Mouse (Mus musculus) 3T3-L1 (cell line): ENCODE results near the gene Psors1c2.
"Not testable (repeated sequence)": the region's sequence is repeated elsewhere in the genome, so short reads cannot be mapped to it uniquely, and the experiment has no call there.

ENCODE experiments used
- DNase-seq: peaks from one replicate; pipeline ENCODE4 v3.0.0-alpha.2; 2015; ENCODE audit warnings: low read depth, low spot score

The Psors1c2 gene

DNA sequence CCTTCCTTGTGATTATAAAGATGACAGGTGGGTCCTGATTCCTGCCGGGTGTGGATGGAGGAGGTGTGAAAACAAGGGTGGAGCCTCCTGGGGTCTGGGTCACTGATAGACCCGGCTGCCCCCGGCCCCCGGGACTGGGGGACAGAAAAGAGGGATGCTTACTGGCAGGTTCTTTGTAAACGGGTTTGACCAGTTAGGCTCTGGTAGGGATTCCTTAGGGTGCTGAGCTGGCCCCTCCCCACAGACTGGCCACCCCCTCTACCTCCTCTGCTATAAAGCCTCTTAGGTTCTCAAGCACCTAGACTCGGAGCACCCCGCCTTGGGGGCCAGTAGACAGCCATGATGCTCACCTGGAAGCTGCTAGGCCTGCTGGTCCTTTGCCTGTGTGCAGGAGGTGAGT is at the start of gene Psors1c2:
Psors1c2 (plus strand) TSS at position 301 of the 400 bp plus-strand sequence.
- no peak for DNase-seq

DNA sequence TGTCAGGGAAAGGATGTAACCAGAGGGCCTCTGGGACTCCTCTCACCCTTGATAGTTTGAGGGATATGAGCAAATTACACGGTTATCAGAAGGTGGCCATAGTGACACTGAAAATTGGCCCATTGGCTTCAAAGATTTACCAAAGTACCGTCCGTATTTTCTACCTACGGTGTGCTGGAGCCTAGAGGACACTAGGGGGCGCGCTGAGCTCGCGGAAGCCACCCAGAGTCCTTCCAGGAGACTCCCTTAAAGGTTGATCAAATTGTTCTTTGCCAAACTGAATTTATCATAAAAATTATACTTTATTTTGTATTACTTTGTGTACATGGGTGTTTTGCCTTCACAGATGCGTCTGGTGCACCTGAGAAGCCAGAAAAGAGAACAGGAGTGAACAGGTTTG is 48.9 kb upstream of the Psors1c2 start:
- peak; percentile 75 for DNase-seq

DNA sequence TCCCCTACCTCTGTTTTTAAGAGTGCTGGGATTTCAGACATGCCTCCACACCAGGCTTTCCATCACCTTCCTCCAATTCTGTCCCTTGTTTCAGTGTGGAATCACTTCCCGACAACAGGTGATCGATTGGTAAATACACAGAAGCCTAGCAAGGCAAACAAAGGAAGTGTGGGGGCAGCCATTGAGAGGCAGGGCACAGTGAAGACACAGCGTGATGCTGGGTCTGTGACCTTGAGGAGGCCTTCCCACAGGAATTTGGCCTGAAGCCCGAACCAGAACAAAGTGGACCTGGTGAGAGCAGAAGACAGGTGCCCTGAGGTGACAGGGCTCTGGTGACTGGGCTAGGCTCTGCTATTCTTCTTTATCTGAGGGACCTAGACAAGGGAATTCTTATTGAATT is 47.3 kb upstream of the Psors1c2 start:
- DNase-seq = no peak

DNA sequence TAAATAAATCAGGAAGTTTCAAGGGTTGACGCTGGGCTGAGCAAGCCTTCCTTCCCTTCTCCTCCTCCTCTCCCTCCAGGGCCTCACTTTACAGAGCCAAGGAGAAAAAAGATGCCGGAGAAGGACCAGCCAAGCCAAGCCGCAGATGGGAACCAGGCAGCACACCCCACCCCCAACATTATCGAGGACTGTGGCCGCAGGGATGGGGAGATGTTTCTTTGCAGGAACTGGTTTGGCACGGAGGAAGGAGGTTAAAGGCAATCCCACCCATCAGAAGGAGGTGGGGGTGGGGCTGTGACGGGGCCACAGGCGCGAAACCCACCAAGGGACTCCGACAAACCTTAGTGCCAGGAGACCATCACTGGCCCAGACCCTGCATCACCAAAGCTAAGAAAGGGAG is 46.3 kb upstream of the Psors1c2 start:
- no peak for DNase-seq

DNA sequence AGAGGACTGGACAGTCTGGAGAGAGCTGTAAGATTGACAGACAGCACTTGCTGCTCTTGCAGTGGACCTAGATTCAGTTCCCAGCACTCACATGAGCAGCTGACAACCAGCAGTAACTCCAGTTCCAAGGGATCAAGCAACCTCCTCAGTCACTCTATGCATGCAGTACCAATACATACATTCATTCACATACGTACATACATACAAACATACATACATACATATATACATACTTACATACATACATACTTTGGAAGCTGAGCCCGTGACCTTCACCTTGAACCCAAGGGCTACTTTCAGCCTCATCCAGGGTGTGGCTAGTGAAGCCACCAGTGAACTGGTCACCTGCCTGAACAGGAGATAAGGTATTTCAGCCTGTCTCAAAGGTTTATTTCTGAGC is 45.0 kb upstream of the Psors1c2 start:
- no peak for DNase-seq

DNA sequence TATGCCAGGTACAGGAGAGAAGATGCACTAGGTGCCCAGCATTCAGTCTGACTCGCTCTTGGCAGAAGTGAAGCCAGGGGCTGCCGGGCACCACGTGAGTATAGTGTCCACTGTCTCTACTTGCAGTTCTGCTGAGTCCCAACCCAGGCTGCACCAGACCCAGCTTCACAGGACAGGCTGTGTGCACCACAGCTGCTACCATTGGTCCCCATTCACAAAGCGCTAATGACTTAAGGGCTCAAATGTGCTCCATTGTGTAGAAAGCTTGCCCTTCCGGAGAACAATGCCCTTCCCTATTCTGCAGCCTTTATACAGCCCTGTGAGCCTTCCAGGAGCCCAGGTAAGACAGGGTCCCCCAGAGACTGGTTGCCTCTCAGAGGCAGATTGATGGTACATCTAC is 42.7 kb upstream of the Psors1c2 start:
- DNase-seq = no peak

DNA sequence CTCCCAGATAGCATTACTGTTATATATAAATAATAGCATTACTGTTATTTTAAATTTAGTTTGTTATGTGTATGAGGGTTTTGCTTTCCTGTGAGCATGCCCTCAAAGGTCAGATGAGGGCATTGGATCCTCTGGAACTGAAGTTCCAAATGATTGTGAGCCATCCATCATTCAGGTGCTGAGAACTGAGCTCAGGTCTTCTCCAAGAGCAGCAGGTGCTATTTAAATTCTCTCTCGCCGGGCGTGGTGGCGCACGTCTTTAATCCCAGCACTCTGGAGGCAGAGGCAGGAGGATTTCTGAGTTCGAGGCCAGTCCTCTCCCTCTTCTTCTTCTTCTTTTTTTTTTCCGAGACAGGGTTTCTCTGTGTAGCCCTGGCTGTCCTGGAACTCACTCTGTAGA is 35.9 kb upstream of the Psors1c2 start:
- DNase-seq = no peak

DNA sequence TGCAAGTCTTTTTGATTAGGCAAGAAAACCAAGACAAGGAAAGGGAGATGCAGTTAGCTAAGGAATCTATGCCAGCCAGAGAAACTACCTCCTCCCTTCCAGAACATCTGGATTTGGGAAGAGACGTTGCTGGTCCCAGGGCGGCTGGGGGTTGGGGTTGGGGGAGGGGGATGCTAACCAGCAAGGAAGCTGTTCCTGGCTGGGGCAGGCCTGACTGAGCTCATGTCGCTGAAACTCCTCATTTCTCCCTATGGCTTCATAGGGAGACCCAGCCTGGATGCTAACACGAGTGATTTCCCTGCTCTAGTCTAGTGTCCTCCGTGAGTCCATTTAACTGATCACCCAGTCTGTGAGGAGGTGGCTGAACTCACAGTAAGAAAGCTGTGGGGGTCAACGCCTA is 30.8 kb upstream of the Psors1c2 start:
- no peak for DNase-seq

DNA sequence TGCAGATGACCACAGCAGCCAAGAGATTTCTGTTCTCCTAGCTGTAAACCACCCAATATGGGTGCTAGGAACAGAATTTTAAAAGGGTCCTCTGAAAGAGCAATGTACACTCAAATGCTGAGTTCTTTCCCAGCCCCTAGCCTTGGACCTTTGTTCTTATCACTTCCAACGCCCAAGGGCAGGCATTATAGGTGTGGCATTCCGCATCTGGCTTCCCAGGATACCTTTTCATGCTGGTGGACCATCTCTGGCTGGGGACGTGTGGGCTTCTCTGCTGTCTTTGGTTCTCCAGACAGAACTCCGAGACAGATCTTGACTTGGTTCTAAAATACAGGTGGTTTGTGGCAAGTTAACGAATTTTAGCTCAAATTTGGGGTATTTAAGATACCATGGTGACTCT is 30.2 kb upstream of the Psors1c2 start:
- DNase-seq = no peak

DNA sequence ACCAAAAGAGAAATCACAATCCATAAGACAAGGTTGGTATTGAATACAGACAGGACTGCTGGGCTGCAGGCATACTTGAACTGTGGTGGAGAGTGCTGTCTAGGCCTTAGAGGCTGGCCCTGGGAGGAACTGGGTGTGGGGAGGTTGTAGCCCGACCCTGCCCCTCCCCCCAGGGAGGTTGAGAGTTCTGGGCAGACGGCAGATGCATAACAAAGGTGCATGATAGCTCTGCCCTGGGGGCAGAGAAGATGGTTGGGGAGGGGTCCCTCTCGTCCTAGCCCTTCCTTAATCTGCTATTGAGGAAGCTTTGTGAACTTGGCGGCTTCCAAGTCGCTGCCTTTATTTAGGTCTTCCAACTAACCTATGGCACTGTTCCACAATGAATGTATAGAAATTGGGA is 29.2 kb upstream of the Psors1c2 start:
- no peak for DNase-seq

DNA sequence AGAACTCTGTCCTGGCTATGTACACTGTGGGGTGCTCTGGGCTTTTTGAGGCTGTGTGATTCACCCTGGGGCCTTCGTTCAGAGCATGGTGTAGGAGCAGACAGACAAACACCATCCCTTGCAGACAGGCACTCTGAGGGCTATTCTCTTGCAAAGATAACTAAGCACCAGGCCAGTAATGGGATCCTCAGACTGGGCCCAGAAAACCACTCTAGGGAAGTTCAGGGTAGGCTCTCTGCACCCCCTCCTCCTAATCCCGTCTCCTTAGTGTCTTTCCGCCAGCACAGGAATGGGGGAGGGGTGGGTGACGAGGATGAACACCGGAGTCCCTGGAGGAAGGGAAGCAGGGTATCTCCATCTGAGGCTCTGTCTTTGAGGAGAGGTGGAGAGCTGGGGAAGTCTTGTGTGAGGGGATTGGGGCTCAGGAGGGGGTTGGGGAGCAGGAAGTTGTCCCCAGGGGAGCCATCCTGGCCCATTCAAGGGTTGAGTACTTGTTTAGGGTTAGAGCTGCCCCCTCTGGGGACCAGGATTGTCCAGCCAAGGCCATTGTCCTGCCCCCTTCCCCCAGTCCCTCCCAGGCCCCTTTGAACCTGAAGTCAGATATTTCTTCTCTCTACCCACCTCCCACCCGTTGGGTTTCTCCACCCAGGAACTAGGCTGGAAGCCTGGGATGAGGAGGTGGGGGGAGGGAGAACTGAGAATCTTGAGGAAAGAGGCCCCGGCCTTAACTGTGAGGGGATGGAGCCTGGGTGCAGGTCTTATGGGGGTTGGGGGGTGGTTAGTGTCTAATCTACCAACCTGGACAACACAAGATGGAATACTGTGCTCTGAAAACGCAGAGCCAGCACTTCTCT is 28.1 kb upstream of the Psors1c2 start:
- no peak for DNase-seq

DNA sequence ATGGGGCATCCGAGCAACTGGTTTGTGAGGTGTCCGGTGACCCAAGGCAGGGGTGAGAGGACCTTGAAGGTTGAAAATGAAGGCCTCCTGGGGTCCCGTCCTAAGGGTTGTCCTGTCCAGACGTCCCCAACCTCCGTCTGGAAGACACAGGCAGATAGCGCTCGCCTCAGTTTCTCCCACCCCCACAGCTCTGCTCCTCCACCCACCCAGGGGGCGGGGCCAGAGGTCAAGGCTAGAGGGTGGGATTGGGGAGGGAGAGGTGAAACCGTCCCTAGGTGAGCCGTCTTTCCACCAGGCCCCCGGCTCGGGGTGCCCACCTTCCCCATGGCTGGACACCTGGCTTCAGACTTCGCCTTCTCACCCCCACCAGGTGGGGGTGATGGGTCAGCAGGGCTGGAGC is 27.2 kb upstream of the Psors1c2 start, which contains the start of gene Pou5f1:
Pou5f1 (plus strand) TSS at position 243 of the 400 bp plus-strand sequence.
- DNase-seq = no peak

DNA sequence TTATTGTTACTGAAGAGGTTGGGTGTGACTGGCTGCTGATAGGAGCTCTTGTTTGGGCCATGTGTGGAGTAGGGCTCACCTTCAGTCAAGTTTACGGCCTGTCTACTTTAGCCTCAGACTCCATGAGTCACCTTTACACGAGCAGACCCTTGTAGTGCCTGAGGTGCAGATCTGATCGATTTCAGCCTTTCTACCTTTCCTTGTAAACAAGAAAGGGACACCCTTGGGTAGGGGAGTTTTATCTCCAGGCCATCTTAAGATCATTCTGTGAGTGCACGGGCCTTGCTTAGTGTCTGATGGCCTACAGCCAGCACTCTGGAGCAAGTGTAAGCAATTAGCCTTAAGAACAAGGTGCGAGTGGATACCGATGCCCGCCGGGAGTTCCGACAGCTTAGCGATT is 26.1 kb upstream of the Psors1c2 start:
- DNase-seq = no peak

DNA sequence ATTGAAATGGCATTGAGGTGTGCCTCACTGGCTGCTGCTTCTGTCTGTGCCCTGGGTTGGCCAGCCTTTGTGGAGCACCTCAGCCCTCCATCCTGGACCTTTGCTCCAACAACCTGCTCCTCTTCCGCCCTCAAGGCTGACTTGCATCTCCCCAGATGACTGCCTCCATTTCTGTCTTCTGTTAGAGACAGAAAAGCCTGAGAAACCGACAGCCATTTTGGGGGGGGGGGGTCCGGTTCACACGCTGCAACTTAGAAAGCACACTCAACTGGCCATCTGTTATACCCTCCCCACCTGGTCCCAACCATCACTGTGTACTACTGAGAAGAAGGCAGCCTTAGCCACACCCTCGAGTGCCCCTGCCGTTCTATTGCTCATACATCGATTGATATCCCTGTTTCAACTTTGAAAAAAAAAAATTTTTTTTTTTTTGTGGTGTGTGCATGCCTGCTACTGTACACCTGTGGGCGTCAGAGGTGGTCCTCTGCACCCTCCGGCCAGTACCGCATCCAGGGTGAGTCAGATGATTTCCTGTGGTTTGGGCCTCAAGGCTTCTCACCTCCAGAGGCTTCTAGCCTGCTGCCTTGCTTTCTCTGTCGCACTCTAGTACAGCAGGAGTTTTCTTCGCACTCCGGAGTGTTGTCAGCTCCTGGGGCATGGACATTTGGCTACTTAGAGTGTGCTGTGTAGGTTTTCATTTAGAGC is 25.3 kb upstream of the Psors1c2 start:
- no peak for DNase-seq

DNA sequence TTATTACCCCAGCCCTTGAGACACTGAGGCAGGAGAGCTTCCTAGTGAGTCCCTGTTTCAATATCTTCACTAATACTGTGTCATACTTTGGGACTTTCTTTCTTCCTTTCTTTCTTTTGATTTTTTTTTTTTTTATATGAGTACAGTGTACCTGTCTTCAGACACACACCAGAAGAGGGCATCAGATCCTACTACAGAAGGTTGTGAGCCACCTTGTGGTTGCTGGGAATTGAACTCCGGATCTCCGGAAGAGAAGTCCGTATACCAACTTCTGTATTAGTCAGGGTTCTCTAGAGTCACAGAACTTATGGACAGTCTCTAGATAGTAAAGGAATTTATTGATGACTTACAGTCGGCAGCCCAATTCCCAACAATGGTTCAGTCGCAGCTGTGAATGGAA is 24.7 kb upstream of the Psors1c2 start:
- DNase-seq = not testable (repeated sequence)

DNA sequence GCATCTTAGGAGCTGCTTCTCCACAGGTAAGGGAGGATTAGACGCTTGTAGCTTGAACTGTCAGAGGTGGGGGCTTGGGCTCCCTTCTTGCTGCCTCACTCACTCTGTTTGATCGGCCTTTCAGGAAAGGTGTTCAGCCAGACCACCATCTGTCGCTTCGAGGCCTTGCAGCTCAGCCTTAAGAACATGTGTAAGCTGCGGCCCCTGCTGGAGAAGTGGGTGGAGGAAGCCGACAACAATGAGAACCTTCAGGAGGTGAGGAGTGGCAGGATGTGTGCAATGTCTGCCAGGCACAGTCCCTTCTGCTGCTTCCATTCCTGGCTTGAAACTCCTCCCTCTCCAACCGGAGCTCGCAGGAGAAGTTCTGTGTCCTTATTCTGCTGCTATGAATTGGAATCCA is 23.7 kb upstream of the Psors1c2 start:
- no peak for DNase-seq

DNA sequence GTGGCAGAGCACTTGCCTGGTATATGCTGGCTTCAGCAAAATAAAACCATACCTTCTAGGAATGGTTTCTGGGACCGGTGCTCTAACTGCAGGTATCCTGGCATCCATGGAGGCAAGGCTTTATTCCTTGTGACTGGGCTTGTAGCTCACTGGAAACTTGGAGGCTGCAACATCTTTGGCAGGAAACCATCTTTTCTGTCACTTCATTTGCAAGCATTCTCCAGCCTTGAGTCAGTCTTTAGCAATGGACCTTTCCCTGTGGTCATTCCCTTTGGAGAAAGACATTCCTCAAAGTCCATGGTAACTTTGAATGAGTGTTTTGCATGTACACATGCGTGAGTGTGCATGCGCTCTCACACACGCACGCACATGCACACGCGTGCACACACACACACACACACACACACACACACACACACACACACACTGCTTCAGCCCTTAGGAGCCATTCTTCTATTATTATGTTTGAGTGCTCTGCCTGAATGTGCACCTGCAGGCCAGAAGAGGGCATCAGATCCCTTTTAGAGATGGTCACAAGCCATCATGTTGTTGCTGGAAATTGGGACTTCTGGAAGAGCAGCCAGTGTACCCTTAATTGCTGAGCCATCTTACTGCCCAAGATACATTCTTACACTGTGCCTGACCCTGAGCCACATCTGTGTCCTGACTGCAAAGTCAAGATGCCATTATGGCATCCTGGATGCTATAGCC is 19.9 kb upstream of the Psors1c2 start:
- DNase-seq = peak; percentile 68

DNA sequence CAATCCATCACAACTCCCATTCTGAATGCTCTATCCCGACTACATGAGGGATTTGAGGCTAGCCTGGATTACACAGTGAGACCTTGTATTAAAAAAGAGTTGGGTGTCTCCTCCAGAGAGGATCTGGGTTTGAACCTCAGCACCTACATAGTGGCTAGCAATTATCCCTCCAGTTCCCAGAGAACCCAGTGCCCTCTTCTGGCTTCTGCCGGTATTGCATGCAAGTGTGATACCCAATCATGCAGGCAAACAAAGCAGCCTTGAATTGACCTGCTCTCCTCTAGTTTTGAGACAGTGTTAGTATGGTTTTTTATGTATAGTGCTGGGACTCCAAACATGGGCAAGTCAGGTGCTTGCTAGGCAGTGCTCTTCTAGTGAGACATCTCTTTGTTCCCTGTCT is 19.1 kb upstream of the Psors1c2 start:
- peak; percentile 92 for DNase-seq

DNA sequence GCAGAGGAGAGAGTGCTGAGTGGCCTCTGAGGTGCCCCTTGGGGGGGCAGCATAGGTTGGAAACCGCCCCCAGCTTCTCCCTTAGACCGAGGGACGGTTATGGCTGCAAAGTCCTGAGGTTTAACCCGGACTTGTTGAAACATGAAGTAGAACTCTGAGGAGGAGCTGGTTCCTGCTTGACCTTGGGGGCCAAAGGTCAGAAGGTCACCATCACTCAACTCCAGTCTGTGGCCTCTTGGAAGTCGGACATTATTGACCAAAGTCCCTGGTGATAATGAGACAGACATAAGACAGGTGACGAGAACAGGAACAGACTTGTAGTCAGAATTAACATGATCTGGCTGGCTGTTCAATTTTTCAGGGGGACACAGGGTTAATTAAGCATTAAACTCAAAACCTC is 18.2 kb upstream of the Psors1c2 start:
- DNase-seq = no peak

DNA sequence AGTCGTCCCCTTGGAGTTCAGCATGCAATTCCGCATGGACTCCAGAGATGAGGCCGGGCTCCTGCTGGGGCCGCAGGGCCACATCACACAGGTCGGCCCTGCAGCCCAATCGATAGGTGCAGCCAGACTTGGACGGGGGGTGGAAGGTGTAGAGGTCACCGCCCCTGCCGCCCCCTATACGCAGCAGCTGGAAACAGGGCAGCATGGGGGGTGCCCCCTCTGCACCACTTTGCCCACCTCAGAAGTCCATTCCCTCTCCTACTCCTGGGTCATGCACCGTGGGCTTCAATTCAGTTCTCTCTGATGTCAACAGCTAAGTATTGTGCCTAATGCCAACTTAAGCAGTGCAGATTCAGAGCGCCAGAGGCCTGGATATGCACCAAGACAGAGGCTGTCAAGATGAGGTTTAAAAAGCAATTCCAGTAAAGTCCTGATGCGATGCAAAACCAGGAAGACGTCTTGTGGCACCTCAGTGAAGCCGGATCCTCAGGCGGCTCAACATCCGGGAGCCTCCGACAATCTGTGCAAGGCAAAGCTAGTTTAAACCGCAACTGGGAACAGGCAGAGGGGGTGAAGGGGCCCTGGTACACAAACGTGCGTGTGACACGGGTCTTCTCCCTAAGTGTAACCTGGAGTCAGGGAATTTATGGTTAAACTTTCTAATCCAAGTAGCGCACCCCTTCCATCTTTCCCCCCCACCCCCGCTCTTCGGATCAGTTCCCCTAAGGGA is 16.9 kb upstream of the Psors1c2 start:
- DNase-seq = peak; percentile 73

DNA sequence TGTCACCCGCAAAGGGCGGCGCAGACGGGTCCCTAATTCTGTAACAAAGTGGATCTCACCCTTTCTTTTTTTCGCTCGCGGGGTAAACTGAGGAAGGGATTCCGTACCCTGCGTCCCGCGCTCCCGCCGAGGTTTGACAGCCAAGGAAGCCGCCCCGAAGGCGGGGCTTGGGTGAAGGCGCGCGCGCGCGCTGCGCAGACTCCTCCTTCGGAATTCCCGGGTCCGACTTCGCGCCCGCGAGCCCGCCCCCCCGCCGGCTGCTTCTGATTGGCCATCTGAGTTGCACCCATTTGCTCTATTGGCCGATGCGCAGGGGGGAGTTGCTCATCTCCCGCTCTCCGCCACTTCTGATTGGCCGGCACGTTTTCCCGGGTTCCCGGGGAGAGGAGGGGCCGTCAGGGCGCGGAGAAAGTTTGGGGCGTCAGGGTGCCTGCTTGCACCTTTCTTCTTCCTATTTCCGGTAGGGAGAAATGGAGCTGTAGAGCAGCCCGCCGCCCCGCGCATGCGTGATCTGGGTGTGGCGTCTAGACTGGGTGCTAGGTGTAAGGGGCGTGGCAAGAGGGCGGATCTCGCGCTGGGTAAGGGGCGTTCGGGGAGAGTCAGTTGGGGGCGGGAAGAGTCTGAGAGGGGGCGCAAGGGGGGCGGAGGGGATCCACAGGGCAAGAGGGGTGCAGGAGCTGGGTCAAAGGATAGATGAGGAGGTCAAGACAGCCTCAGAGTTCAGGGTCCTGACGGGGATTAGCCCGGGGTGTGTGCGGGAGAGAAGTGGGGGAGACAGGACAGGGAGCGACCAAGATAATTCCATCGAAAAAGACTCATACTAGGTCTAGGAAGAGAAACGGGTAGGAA is 16.1 kb upstream of the Psors1c2 start, which contains the start of the genes Tcf19 and Cchcr1:
Tcf19 (minus strand) TSS at position 173 of the 849 bp plus-strand sequence.
Cchcr1 (plus strand) TSS at position 449 of the 849 bp plus-strand sequence.
- peak; percentile 99 for DNase-seq
